Mouse (Mus musculus) mouse trophoblast stem cell (cell line): Measurements from ENCODE around the gene Angpt4.

Experiments
- in situ Hi-C, 2 experiments: fragments of 300-500 bp; cut with MseI, MboI; formaldehyde crosslinking; loops; 2 replicates in 1 of 2; 3 replicates in 1 of 2; pipeline ENCODE4 v1.15.1; 2025

Gene Angpt4

DNA sequence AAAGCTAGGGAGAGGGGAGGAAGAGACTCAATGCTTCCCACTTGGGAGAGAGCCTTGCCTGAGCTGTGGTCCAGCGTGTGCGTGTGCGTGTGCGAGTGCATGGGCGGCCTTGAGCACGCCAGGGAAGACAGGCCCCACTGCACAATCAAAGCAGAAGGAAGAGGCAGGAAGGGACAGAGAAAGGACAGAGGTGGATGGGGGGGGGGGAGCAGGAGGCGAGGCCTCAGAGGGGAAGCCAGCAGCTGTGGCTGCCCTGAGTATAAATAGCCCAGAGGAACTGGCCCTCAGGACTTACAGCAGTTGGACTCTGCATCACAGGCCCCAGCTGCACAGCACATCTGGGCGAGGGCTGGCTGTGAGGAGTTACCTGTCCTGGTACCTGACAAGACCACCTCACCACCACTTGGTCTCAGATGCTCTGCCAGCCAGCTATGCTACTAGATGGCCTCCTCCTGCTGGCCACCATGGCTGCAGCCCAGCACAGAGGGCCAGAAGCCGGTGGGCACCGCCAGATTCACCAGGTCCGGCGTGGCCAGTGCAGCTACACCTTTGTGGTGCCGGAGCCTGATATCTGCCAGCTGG, at the start of gene Angpt4:
Gene Angpt4 (plus strand): TSS at position 292 of the 582 bp plus-strand sequence.
- in situ Hi-C loops: no loop called here

DNA sequence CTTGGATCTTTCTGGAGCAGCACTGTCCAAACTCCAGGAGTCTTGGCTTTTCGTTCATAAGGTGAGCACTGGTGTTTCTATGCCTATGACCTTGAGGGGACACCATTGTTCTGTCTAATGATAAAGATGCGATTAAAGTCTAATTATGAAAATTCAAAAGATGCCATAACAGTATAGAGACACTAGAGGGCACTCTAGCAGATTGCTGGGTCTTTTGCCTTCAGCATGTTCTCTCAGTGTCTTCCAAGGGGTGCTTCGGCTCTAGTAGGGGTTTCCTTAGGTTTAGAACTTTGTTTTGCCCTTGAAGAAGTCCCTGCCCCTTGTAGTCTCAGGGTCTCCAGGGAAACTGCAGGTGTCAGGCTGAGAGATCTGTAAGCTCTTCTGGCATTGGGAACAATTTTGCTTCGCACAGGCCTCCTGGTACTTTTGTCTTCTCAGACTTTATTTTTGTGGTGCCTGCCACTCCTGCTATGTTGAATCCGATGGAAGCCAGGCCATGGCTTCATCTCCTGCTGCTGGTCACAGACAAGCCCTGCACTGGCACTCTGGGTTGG, 48.7 kb upstream of the Angpt4 start:
- in situ Hi-C loops: loop anchor here in 1 of 2 experiments (10.0 kb wide), 1 partner anchor 118 kb away; the partner anchor contains the start of gene Psmf1

DNA sequence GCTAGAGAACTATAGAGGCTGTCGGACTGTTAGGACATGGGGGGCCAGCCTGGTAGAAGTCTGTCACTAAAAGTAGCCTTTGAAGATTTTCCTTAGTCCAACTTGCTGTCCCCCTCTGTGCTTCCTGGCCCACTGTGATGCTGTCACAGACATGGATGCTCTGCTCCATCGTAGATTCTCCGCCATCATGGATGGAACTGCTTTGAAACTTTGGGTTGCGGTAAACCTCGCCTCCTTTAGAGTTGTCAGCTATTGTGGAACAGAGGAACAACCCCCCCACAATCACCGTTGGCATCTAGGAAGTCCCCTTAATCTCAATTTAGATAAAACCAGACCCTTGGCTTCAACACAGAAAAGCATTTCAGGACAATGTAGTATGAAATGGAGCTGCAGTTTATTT, 46.1 kb upstream of the Angpt4 start:
- in situ Hi-C loops: loop anchor here (5.0 to 10.0 kb wide), 2 partner anchors 118 to 120 kb away; partner anchors contain the start of gene Psmf1 (in 1 of the 2)

DNA sequence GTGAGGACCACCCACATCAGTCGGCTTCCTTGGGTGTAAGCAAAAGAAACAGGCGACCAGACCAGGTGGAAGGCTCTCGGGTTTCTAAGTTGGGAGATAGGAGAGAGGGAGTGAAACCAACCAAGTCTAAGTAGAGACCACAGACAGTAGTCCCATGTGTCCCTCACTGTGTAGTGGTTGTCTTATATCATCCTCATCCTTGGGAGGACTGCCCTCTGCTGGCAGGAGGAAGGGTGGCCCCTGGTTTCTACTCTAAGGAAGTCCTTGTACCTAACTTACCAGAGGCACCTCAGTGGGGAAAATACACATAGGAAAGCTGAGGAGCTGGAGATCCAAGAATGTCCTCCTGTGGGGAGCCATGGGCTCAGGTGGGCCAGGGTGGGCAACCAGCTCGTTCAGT, 44.5 kb upstream of the Angpt4 start:
- in situ Hi-C loops: loop anchor here (5.0 to 10.0 kb wide), 2 partner anchors 119 to 122 kb away; partner anchors contain the start of gene Psmf1 (in 1 of the 2)

DNA sequence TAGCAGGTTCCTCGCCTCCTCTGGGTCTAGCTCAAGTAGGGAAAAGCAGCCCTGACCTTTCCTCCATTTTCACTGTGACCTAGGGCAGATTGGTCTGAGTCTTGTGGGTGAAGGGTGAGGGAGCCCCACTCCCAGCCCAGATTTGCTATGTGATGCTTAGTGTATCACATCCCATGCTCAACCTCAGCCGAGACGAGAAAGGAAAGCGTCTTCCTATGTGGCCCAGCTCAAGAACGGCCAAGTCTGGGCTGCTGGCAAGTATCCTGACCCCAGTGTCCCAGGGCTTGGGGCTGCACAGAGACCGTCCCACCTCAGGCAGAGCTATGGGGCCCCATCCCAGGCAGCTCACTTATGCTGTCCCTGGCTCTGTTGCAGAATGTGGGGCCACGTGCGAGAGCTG, 42.8 kb upstream of the Angpt4 start:
- in situ Hi-C loops: loop anchor here (5.0 to 10.0 kb wide), 2 partner anchors 121 to 123 kb away; partner anchors contain the start of gene Psmf1 (in 1 of the 2)

DNA sequence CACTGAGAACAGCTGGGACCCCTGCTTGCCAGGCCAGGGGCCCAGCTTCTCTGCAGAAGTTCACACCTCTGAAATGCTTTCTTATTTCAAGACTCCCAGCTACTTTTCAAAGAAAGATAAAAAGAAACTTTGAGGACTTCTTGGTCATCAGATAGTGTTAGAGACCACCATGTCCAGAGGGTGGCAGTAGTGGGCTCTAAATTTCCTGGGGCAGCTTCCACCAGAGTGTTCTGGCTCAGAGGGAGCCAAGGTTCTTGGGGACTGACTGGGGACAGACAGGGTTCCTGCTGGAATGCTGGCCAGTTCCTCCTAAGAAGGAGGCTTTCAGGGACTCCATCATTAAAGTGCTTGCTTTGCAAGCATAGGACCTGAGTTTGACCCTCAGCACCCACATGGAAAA, 36.5 kb upstream of the Angpt4 start:
- in situ Hi-C loops: loop anchor here (10.0 kb wide), 1 partner anchor 120 kb away; the partner anchor contains the start of gene Slc52a3 (in 2 of the 2)

GRCm38 (mm10) chr2:151876012-151876485, 35.0 kb upstream of the Angpt4 start:
- in situ Hi-C loops: loop anchor here (10.0 kb wide), 1 partner anchor 119 kb away; the partner anchor contains the start of gene Slc52a3 (in 2 of the 2)

DNA sequence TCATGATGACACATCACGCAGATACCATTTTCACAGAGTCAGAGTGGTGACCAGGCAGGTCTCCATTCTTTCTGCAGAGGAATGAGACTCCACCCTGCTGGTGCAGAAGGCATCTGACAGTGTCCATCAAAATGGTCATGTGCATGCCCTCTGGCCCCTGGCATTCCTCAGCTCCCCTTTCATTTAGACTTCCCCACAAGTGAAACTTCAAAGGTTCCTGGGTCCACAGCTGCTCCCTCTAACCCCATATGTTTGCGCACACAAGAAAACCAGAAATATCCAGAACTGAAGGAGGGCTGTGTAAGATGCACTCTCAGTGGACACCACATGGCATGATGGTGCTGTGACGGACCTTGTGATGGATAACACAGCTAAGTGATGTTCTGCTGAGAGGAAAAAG, 32.4 kb upstream of the Angpt4 start:
- in situ Hi-C loops: loop anchor here (10.0 kb wide), 1 partner anchor 116 kb away; the partner anchor contains the start of gene Slc52a3 (in 2 of the 2)

DNA sequence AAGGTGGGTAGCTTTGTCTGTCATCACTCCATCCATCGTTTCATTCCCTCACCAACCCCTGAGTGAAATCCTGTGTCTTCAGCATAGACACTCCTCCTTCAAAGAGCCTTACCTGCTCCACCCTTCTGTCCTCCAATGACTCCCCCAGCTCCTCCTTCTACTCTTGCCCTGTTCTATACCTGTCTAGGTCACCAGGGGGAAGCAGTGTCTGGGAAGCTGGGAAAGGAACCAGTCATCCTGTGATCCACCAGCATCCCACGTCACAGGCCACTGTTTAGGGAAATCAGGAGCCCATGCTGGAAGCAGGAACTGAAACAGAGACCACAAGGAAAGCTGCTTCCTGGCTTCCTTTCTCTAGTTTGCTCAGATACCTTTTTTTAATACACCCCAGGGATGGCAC, 31.2 kb upstream of the Angpt4 start:
- in situ Hi-C loops: loop anchor here (10.0 kb wide), 1 partner anchor 115 kb away; the partner anchor contains the start of gene Slc52a3 (in 2 of the 2)

- in situ Hi-C loops: no loop called here
Observed at GRCm38 (mm10) chr2:151891031-151891430, 20.0 kb upstream of the Angpt4 start.

DNA sequence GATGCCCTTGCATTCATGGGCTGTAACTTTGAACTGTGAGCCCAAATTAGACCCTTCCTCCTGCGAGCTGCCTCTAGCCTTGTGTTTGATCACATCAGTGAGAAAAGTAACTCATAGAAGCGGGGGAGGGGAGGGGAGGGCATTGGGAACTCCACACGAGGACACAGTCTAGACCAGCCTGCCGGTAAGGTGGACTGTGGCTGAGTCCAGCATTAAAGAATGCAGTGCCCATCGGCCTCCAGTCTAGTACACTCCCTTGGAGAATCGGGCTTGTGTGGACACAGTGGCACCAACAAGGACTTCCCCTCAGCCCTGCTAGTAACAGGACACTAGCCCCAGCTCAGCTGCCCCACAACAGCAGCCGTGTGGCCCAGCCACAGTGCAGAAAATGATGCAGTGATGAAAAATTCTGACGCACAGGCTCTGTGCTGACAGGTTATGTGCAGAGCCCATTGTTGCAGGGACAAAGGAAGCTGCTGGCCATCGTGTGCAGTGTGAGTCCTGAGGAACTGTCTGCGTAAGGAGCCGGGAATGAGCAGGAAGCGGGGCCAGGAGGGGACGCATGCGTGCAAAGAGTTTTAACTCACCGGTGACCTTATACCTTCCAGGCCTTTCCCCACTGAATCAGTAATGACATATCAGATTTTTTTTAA, 17.8 kb upstream of the Angpt4 start:
- in situ Hi-C loops: no loop called here

DNA sequence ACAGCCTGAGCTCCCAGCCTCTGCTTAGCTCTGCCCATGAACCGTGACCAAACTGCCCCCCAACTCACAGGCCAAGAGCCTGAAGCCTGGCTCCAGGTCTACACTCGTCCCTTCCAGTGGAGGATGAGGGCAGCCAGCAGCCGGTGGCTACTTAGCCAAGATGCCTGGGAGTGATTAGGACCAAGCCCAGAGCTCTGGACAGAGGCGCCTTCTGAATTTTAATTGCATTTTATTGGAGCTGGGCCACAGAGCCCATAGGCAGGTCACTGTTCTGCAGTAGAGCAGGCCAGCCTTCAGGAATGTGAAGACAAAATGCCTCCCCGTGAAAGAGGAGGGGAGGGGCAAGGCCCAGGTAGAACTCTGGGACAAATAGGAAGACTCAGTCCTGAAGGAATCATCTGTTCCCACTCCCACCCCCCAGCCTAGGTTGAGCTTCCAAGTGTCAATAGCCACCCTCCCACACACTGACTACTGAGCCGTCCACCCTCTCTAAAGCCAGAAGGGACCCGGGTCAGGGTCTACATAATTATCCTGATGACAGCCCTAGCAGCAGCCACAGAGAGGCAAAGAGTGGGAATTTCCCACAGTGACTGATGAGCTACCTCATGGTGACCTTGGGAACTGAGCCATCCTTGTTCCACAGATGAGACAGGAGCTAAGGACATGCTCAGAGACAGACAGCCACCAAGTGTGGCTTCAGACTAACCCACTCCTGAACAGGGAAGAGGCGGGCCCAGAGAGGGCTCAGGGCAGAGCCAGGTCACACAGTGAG, 16.6 kb upstream of the Angpt4 start:
- in situ Hi-C loops: no loop called here

- in situ Hi-C loops: no loop called here
Observed at GRCm38 (mm10) chr2:151895911-151896310, 15.1 kb upstream of the Angpt4 start.

GRCm38 (mm10) chr2:151898106-151898505, 12.9 kb upstream of the Angpt4 start:
- in situ Hi-C loops: no loop called here

- in situ Hi-C loops: no loop called here
Observed at GRCm38 (mm10) chr2:151900845-151901244, 10.2 kb upstream of the Angpt4 start.

DNA sequence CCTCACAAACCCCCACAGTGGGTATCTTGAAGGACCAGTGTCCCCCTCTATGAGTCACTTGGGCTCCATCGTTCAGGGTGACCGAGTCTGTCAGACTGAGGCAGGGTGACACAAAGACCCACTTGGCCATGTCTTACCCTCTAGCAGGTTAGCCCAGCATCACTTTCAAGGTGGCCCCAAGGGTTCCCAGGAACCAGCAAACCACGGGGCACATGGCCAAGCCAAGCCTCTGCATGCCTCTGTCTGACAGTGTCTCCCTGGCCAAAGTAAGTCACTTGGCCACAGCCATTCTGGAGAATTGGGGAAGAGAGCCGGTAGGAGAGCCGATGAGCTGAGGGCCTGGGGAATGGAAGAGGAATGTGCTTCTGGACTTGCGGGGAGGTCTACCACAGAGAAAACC, 7.7 kb upstream of the Angpt4 start:
- in situ Hi-C loops: no loop called here

GRCm38 (mm10) chr2:151903933-151904332, 7.1 kb upstream of the Angpt4 start:
- in situ Hi-C loops: no loop called here

DNA sequence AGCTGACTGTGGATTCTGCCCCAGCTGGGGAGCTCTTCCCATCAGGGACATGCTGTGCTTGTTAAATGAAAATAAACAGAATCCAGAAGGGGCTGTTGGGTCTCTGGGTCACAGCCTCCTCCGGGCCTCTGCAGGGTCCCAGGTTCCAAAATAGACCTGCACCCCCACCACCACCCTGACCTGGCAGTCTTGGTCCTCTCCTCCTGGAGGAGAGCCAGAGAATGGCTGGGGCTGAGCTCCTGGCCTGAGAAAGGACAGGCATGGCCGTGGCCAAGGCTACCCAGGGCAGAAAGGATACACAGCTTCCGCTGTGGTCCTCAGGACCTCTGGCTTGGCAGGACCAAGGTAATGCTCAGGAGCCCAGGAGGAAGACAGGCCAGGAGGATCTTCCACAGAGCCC, 6.4 kb upstream of the Angpt4 start:
- in situ Hi-C loops: no loop called here

- in situ Hi-C loops: no loop called here
Observed at GRCm38 (mm10) chr2:151907020-151907419, 4.0 kb upstream of the Angpt4 start.

DNA sequence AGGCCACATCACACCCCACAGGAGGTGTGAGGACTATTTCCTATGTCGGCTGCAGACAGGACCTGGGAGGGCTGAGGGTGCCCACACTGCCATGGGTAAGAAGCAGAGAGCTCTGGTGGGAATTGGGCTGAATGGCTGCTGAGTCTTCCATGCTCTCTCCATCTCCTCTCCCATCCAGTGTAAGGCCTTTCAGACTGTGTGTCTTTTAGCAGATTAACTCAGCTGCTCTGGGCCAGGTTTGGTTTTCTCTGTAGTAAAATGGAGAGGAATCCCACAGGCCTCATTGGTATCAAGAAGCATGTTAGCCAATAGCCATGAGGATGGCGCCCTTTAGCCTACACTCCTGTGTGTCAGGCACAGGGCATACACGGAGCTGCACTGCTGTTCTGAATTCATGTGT, 1.6 kb upstream of the Angpt4 start:
- in situ Hi-C loops: no loop called here

GRCm38 (mm10) chr2:151910498-151910897, 512 bp upstream of the Angpt4 start:
- in situ Hi-C loops: no loop called here

DNA sequence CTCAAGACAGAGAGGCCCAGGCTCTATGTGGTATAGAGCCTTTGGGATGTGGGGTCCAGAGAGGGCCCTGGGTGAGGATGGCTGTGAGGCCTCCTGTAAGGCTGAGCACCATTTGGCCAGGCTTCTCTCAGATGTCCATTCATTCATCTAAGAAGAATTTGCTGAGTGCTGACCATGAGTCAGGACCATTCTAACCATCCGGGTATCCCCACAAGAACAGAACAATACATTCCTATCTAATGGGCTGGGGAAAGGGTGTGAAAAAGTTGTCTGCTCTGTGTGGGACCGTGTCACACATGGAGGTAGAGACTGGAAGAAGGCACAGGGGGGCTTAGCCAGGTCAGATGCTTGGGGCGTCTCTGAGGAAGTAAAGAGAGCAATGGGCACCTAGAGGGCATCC, 741 bp downstream of the Angpt4 start:
- in situ Hi-C loops: no loop called here
